Mouse (Mus musculus): ENCODE results near the gene Efcab3. TPM values are rescaled to one million over a fixed set of nuclear protein-coding genes. Genes with fewer than 3 reads are reported as not detected.
"Not testable (repeated sequence)": the region's sequence is repeated elsewhere in the genome, so short reads cannot be mapped to it uniquely, and the experiment has no call there.

The Efcab3 gene
- polyA plus RNA-seq, 1 experiment from 2014 or later: not detected

DNA sequence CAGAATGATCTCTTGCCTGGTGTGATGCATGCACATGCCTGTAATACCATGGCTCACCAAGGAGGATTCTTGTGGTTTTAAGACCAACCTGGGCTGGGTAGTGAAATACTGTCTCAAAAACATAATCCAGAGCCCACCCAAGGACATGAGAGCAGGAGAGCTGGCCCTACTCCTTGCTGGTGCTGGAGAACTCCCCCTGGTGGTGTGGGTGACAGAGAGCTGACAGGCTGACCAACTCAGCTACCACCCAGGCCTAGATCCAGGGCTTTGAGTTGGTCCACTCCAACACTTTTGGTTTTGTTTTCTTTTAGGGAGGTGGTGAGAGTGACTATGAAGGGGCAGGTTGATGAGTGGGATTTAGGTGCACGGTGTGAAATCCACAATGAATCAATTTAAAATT, 28.3 kb upstream of the Efcab3 start:
- no peak overlapping the region for H3K4me2 ChIP-seq (replicated peaks; ENCODE audit: low read depth)
- no peaks in the 10 kb centered on the region for H3K36me3 ChIP-seq (ENCODE audit: control insufficient read depth, insufficient read depth, low read length)
- DNase-seq (ENCODE audit: low spot score) (no peak), ATAC-seq (ENCODE audit: low FRiP score, low TSS enrichment) (no peak)
- H3K27me3 ChIP-seq (ENCODE audit: control insufficient read depth, insufficient read depth, low read length): no peaks in the 10 kb centered on the region
- H3K4me3 ChIP-seq (ENCODE audit: low read depth, low read length): no peak overlapping the region
- WGBS: 82% methylated on average over 1 of the region's 1 CpGs
- H3K9me3 ChIP-seq (ENCODE audit: control insufficient read depth, low read length): no peaks in the 10 kb centered on the region
- no peak overlapping the region for H3K27ac ChIP-seq (replicated peaks)
- TF ChIP-seq EP300 (optimal IDR thresholded peaks at IDR 0.05): no peak
- peak; percentile 17 for TF ChIP-seq CTCF (IDR thresholded peaks at IDR 0.05; ENCODE audit: low read depth)
- no peak overlapping the region for H3K9ac ChIP-seq (ENCODE audit: low read length)
- no peaks in the 10 kb centered on the region for H3K4me1 ChIP-seq (replicated peaks; ENCODE audit: control insufficient read depth, insufficient read depth)

DNA sequence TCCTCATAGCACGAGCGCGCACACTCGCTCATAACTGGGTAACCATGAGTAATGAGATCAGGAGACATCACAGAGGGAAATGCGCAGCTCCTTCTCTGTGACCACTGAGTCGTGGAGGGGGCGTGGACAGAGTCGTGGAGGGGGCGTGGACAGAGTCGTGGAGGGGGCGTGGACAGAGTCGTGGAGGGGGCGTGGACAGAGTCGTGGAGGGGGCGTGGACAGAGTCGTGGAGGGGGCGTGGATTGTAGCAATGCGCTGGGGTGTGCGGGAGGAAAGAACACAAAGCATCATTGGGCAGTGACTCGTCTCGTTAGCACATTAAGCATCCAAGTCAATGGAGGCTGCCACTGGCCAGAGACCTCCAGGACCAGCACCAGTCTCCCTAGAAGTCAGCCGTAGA, 49.1 kb downstream of the Efcab3 start:
- not testable (repeated sequence) for H3K4me2 ChIP-seq (replicated peaks; ENCODE audit: low read depth); H3K4me1 ChIP-seq (replicated peaks; ENCODE audit: control insufficient read depth, insufficient read depth); H3K4me3 ChIP-seq (ENCODE audit: low read depth, low read length); DNase-seq (ENCODE audit: low spot score); H3K36me3 ChIP-seq (ENCODE audit: control insufficient read depth, insufficient read depth, low read length); H3K9ac ChIP-seq (ENCODE audit: low read length); H3K27ac ChIP-seq (replicated peaks); H3K27me3 ChIP-seq (ENCODE audit: control insufficient read depth, insufficient read depth, low read length); H3K9me3 ChIP-seq (ENCODE audit: control insufficient read depth, low read length); ATAC-seq (ENCODE audit: low FRiP score, low TSS enrichment)
- WGBS: 82% methylated on average over 19 of the region's 22 CpGs

DNA sequence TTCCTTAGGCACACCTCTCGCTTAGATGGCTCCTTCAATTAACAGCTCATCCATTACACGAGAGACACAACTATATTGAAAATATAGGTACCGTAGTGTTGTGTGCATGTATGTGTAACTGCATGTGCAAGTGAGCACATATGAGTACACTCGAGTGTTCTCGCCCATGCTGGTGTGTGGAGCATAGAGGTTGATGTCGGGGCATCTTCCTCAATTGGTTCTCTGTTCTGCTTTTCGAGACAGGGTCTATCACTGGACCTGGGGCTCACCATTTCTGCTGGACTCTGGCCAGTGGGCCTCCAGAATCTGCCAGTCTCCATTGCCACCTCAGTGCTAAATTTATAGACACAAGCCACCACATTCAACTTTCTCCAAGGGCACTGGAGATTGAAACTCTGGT, 54.4 kb downstream of the Efcab3 start:
- no peak for DNase-seq (ENCODE audit: low spot score)
- Histone ChIP-seq H3K4me3 (ENCODE audit: low read depth, low read length) (no peak overlapping the region), H3K27ac (replicated peaks) (no peak overlapping the region), H3K4me1 (replicated peaks; ENCODE audit: control insufficient read depth, insufficient read depth) (no peaks in the 10 kb centered on the region), H3K4me2 (replicated peaks; ENCODE audit: low read depth) (no peak overlapping the region), H3K27me3 (ENCODE audit: control insufficient read depth, insufficient read depth, low read length) (no peaks in the 10 kb centered on the region), H3K9ac (ENCODE audit: low read length) (no peak overlapping the region), H3K36me3 (ENCODE audit: control insufficient read depth, insufficient read depth, low read length) (no peaks in the 10 kb centered on the region), H3K9me3 (ENCODE audit: control insufficient read depth, low read length) (no peaks in the 10 kb centered on the region)
- WGBS: 87% methylated on average over 7 of the region's 7 CpGs
- ATAC-seq (ENCODE audit: low FRiP score, low TSS enrichment): no peak
- TF ChIP-seq EP300 (optimal IDR thresholded peaks at IDR 0.05): no peak
- no peak for TF ChIP-seq CTCF (IDR thresholded peaks at IDR 0.05; ENCODE audit: low read depth)

DNA sequence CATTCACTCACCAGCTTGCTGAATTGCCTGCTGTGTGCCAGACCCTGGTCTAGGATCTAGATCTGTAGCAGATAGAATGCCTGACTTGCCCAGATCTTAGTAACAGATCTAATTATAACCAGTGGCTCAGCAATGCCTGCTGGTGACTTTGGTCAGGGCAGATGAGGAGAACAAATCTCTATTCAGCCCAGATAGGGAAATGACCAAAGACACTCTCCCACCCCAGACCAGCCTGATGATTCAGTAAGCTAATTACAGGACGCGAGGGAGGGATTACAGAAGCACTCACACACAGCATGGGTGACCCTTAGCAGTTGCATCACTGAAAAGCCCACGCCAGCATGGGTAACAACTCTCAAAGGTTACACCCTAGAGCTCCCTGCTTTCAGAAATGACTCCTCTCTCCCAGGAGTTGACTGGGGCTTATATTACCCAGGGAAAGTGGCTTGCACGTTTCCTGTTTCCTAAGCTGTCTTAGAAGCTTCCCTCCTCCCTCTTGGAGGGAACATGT, 57.2 kb downstream of the Efcab3 start:
- no peak for DNase-seq (ENCODE audit: low spot score)
- TF ChIP-seq CTCF (IDR thresholded peaks at IDR 0.05; ENCODE audit: low read depth) (no peak), EP300 (optimal IDR thresholded peaks at IDR 0.05) (no peak)

DNA sequence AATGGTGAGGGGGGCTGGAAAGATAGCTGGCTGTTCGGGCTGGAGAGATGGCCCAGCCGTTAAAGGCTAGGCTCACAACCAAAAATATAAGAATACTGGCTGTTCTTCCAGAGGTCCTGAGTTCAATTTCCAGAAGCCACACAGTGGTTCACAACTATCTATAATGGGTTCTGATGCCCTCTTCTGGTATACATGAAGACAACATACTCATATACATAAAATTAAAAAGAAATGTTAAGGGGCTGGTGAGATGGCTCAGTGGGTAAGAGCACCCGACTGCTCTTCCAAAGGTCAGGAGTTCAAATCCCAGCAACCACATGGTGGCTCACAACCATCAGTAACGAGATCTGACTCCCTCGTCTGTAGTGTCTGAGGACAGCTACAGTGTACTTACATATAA, 58.4 kb downstream of the Efcab3 start:
- ATAC-seq (ENCODE audit: low FRiP score, low TSS enrichment); H3K4me1 ChIP-seq (replicated peaks; ENCODE audit: control insufficient read depth, insufficient read depth); H3K27me3 ChIP-seq (ENCODE audit: control insufficient read depth, insufficient read depth, low read length); H3K9me3 ChIP-seq (ENCODE audit: control insufficient read depth, low read length); H3K4me3 ChIP-seq (ENCODE audit: low read depth, low read length); DNase-seq (ENCODE audit: low spot score); H3K9ac ChIP-seq (ENCODE audit: low read length); H3K27ac ChIP-seq (replicated peaks); H3K4me2 ChIP-seq (replicated peaks; ENCODE audit: low read depth); H3K36me3 ChIP-seq (ENCODE audit: control insufficient read depth, insufficient read depth, low read length): not testable (repeated sequence)
- 72% methylated on average over 5 of the region's 5 CpGs for WGBS
- peak; percentile 22; the same call in 1 of the 2 replicates for TF ChIP-seq CTCF (IDR thresholded peaks at IDR 0.05; ENCODE audit: low read depth)

More for the DNA sequence above, 57.2 kb downstream of the Efcab3 start:
- Histone ChIP-seq H3K9ac (ENCODE audit: low read length) (no peak overlapping the region), H3K4me1 (replicated peaks; ENCODE audit: control insufficient read depth, insufficient read depth) (no peaks in the 10 kb centered on the region), H3K9me3 (ENCODE audit: control insufficient read depth, low read length) (no peaks in the 10 kb centered on the region), H3K4me2 (replicated peaks; ENCODE audit: low read depth) (no peak overlapping the region), H3K4me3 (ENCODE audit: low read depth, low read length) (no peak overlapping the region), H3K27me3 (ENCODE audit: control insufficient read depth, insufficient read depth, low read length) (no peaks in the 10 kb centered on the region), H3K36me3 (ENCODE audit: control insufficient read depth, insufficient read depth, low read length) (no peaks in the 10 kb centered on the region), H3K27ac (replicated peaks) (no peak overlapping the region)
- no peak for ATAC-seq (ENCODE audit: low FRiP score, low TSS enrichment)
- 25% methylated on average over 4 of the region's 4 CpGs for WGBS

DNA sequence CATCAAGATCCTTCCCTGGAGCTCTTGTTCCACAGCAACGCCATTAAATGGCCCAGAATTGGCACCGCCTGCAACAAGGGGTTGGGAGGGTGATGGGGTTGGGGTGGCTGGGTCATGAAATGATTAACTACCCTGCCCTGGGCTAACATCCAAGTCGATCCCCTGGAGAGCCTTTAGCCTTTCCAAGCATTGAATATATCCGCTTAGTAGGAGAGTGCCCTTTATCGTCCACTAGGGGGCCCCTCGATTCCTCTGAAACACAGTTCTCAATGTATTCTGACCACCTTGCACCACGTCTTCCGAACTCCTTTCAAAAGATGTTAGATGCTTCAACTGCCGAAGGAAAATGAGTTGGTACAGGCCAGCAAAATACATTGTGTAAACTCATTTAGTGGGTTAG, 60.6 kb downstream of the Efcab3 start:
- no peak for ATAC-seq (ENCODE audit: low FRiP score, low TSS enrichment)
- 3% methylated on average over 9 of the region's 9 CpGs for WGBS
- no peak overlapping the region for H3K4me3 ChIP-seq (ENCODE audit: low read depth, low read length)

More for the DNA sequence above, 60.6 kb downstream of the Efcab3 start:
- H3K9me3 ChIP-seq (ENCODE audit: control insufficient read depth, low read length): no peaks in the 10 kb centered on the region
- 0 out of 2 replicates have a peak, but pooled peaks cover 4% of the 10 kb centered on the region for H3K4me1 ChIP-seq (replicated peaks; ENCODE audit: control insufficient read depth, insufficient read depth)
- H3K4me2 ChIP-seq (replicated peaks; ENCODE audit: low read depth): no peak overlapping the region
- no peak overlapping the region for H3K9ac ChIP-seq (ENCODE audit: low read length)
- no peak for TF ChIP-seq EP300 (optimal IDR thresholded peaks at IDR 0.05)
- TF ChIP-seq CTCF (IDR thresholded peaks at IDR 0.05; ENCODE audit: low read depth): peak; percentile 80
- DNase-seq (ENCODE audit: low spot score): peak; percentile 41
- no peaks in the 10 kb centered on the region for H3K27me3 ChIP-seq (ENCODE audit: control insufficient read depth, insufficient read depth, low read length)
- no peaks in the 10 kb centered on the region for H3K36me3 ChIP-seq (ENCODE audit: control insufficient read depth, insufficient read depth, low read length)
- H3K27ac ChIP-seq (replicated peaks): no peak overlapping the region
